Mouse (Mus musculus) kidney, postnatal 0 days (tissue): ENCODE data around the gene Clba1. TPM values are rescaled to one million over a fixed set of nuclear protein-coding genes. Genes with fewer than 3 reads are reported as not detected.

Experiments used
- ATAC-seq: fragments of 200-750 bp; cut with Nextera tagmentation; replicated peaks from 2 replicates; pipeline ENCODE4 v1.8.0; 2017; ENCODE audit warnings: low read depth, moderate number of reproducible peaks, moderate TSS enrichment, moderate library complexity; ENCODE audit not compliant: low FRiP score
- DNase-seq: peaks from one replicate; pipeline ENCODE4 v3.0.0-alpha.2; 2016; ENCODE audit warnings: low spot score
- H3K27ac ChIP-seq: fragments of 300-500 bp; sonication (generic); 2 replicates; pipeline ENCODE4 v1.5.1; 2014; ENCODE audit warnings: mild to moderate bottlenecking
- H3K27me3 ChIP-seq: fragments of 300-500 bp; sonication (generic); 2 replicates; pipeline ENCODE4 v1.6.1; 2014; ENCODE audit warnings: low read length, mixed read lengths; ENCODE audit not compliant: insufficient read depth
- H3K36me3 ChIP-seq: fragments of 300-500 bp; sonication (generic); 2 replicates; pipeline ENCODE4 v1.6.1; 2014; ENCODE audit warnings: low read length, mixed read lengths; ENCODE audit not compliant: insufficient read depth
- H3K4me1 ChIP-seq: fragments of 300-500 bp; sonication (generic); replicated peaks from 2 replicates; pipeline ENCODE4 v1.6.1; 2014; ENCODE audit warnings: antibody characterized with exemption, low read length, mixed read lengths; ENCODE audit not compliant: insufficient read depth
- H3K4me2 ChIP-seq: fragments of 300-500 bp; sonication (generic); 2 replicates; pipeline ENCODE4 v1.6.1; 2014; ENCODE audit warnings: mild to moderate bottlenecking, low read length, moderate library complexity, mixed read lengths
- H3K4me3 ChIP-seq: fragments of 300-500 bp; sonication (generic); replicated peaks from 2 replicates; pipeline ENCODE4 v1.5.1; 2014; ENCODE audit warnings: low read depth, low read length
- H3K9ac ChIP-seq: fragments of 300-500 bp; sonication (generic); 2 replicates; pipeline ENCODE4 v1.6.1; 2014; ENCODE audit warnings: low read depth, low read length
- H3K9me3 ChIP-seq: fragments of 300-500 bp; sonication (generic); replicated peaks from 2 replicates; pipeline ENCODE4 v1.6.1; 2016; ENCODE audit warnings: low read length, inconsistent platforms, mixed read lengths
- CTCF ChIP-seq: IDR thresholded peaks from 2 replicates; pipeline ENCODE4 v1.5.1; 2016; ENCODE audit warnings: antibody characterized with exemption, low read depth, mild to moderate bottlenecking, moderate library complexity
- WGBS: fragments of 180-500 bp; shearing (Covaris S2); extraction: QIAGEN DNeasy Blood & Tissue Kit; methylation state at CpG from one replicate; pipeline ENCODE4 v1.1.7; 2014; 5-methylcytosine and 5-hydroxymethylcytosine counted together
- polyA plus RNA-seq: library from polyadenylated mRNA; unstranded; fragments of >200 nt; fragmentation: Nextera tagmentation; extraction: Ambion mirVana; gene quantifications from 2 replicates; pipeline ENCODE4 v1.2.1, GENCODE M21; 2015

The Clba1 gene
- polyA plus RNA-seq, 1 experiment from 2014 or later: 16.0 TPM

- H3K9ac ChIP-seq: no peak overlapping the region
- TF ChIP-seq CTCF: no peak
- no peak overlapping the region for H3K4me2 ChIP-seq
- no peak for ATAC-seq
- DNase-seq: no peak
- WGBS: 79% methylated on average over 5 of the region's 5 CpGs
- H3K27ac ChIP-seq: no peak overlapping the region
- no peaks in the 10 kb centered on the region for H3K9me3 ChIP-seq
- no peak overlapping the region for H3K4me3 ChIP-seq
- no peaks in the 10 kb centered on the region for H3K4me1 ChIP-seq
- H3K27me3 ChIP-seq: no peaks in the 10 kb centered on the region
- no peaks in the 10 kb centered on the region for H3K36me3 ChIP-seq
Observed at GRCm38 (mm10) chr12:112764141-112764540, 44.6 kb upstream of the Clba1 start.

GRCm38 (mm10) chr12:112764991-112765390 is 43.7 kb upstream of the Clba1 start:
- WGBS: 87% methylated on average over 7 of the region's 7 CpGs
- Histone ChIP-seq H3K27ac (no peak overlapping the region), H3K9me3 (no peaks in the 10 kb centered on the region), H3K4me3 (no peak overlapping the region), H3K9ac (no peak overlapping the region), H3K36me3 (no peaks in the 10 kb centered on the region), H3K27me3 (no peaks in the 10 kb centered on the region), H3K4me2 (no peak overlapping the region), H3K4me1 (no peaks in the 10 kb centered on the region)
- no peak for TF ChIP-seq CTCF
- no peak for DNase-seq
- no peak for ATAC-seq

GRCm38 (mm10) chr12:112766586-112766985 is 42.2 kb upstream of the Clba1 start:
- no peak for DNase-seq
- no peak for TF ChIP-seq CTCF
- no peak for ATAC-seq

GRCm38 (mm10) chr12:112767036-112767890 is 41.5 kb upstream of the Clba1 start:
- Histone ChIP-seq H3K36me3 (no peaks in the 10 kb centered on the region), H3K4me1 (no peaks in the 10 kb centered on the region), H3K4me2 (no peak overlapping the region), H3K4me3 (no peak overlapping the region), H3K9me3 (no peaks in the 10 kb centered on the region), H3K27me3 (no peaks in the 10 kb centered on the region), H3K9ac (no peak overlapping the region), H3K27ac (no peak overlapping the region)
- TF ChIP-seq CTCF: no peak
- no peak for ATAC-seq
- DNase-seq: no peak
- WGBS: 89% methylated on average over 16 of the region's 16 CpGs

More at GRCm38 (mm10) chr12:112766586-112766985, 42.2 kb upstream of the Clba1 start:
- Histone ChIP-seq H3K4me2 (no peak overlapping the region), H3K27me3 (no peaks in the 10 kb centered on the region), H3K9ac (no peak overlapping the region), H3K4me3 (no peak overlapping the region), H3K9me3 (no peaks in the 10 kb centered on the region), H3K27ac (no peak overlapping the region), H3K4me1 (no peaks in the 10 kb centered on the region), H3K36me3 (no peaks in the 10 kb centered on the region)
- WGBS: 87% methylated on average over 7 of the region's 7 CpGs

GRCm38 (mm10) chr12:112768166-112768565 is 40.6 kb upstream of the Clba1 start:
- WGBS: 77% methylated on average over 8 of the region's 8 CpGs
- no peak for ATAC-seq
- DNase-seq: no peak

GRCm38 (mm10) chr12:112769031-112769430 is 39.7 kb upstream of the Clba1 start:
- Histone ChIP-seq H3K4me2 (no peak overlapping the region), H3K9me3 (no peaks in the 10 kb centered on the region), H3K36me3 (no peaks in the 10 kb centered on the region), H3K27ac (no peak overlapping the region), H3K27me3 (no peaks in the 10 kb centered on the region), H3K9ac (no peak overlapping the region), H3K4me1 (no peaks in the 10 kb centered on the region), H3K4me3 (no peak overlapping the region)
- TF ChIP-seq CTCF: no peak
- DNase-seq (no peak), ATAC-seq (no peak)
- WGBS: 82% methylated on average over 6 of the region's 6 CpGs

More at GRCm38 (mm10) chr12:112768166-112768565, 40.6 kb upstream of the Clba1 start:
- Histone ChIP-seq H3K36me3 (no peaks in the 10 kb centered on the region), H3K4me1 (no peaks in the 10 kb centered on the region), H3K27me3 (no peaks in the 10 kb centered on the region), H3K4me3 (no peak overlapping the region), H3K27ac (no peak overlapping the region), H3K9me3 (no peaks in the 10 kb centered on the region), H3K4me2 (no peak overlapping the region), H3K9ac (no peak overlapping the region)
- TF ChIP-seq CTCF: no peak

GRCm38 (mm10) chr12:112769751-112770150 is 39.0 kb upstream of the Clba1 start:
- WGBS: 90% methylated on average over 2 of the region's 2 CpGs
- no peak overlapping the region for H3K9ac ChIP-seq
- no peaks in the 10 kb centered on the region for H3K36me3 ChIP-seq
- ATAC-seq (no peak), DNase-seq (no peak)
- no peak overlapping the region for H3K27ac ChIP-seq
- H3K27me3 ChIP-seq: no peaks in the 10 kb centered on the region
- H3K4me2 ChIP-seq: no peak overlapping the region
- TF ChIP-seq CTCF: no peak
- no peak overlapping the region for H3K4me3 ChIP-seq
- H3K9me3 ChIP-seq: no peaks in the 10 kb centered on the region
- H3K4me1 ChIP-seq: no peaks in the 10 kb centered on the region
